Mouse (Mus musculus): Measurements from ENCODE around the gene Elmo2.

GRCm38 (mm10) chr2:165303354-165304012, 22.8 kb downstream of the Elmo2 start:
- TF ChIP-seq CTCF (conservative IDR thresholded peaks at IDR 0.05; ENCODE audit: low read length) (no peak), POU5F1 (IDR thresholded peaks at IDR 0.05; ENCODE audit: borderline replicate concordance, low read length) (no peak)

All from E14TG2a.4 (cell line).